Mouse (Mus musculus): Measurements from ENCODE around the gene Hist1h2an. TPM values are rescaled to one million over a fixed set of nuclear protein-coding genes. Genes with fewer than 3 reads are reported as not detected.

Hist1h2an gene
- not detected for polyA plus RNA-seq (2017; shearing (Covaris generic))

DNA sequence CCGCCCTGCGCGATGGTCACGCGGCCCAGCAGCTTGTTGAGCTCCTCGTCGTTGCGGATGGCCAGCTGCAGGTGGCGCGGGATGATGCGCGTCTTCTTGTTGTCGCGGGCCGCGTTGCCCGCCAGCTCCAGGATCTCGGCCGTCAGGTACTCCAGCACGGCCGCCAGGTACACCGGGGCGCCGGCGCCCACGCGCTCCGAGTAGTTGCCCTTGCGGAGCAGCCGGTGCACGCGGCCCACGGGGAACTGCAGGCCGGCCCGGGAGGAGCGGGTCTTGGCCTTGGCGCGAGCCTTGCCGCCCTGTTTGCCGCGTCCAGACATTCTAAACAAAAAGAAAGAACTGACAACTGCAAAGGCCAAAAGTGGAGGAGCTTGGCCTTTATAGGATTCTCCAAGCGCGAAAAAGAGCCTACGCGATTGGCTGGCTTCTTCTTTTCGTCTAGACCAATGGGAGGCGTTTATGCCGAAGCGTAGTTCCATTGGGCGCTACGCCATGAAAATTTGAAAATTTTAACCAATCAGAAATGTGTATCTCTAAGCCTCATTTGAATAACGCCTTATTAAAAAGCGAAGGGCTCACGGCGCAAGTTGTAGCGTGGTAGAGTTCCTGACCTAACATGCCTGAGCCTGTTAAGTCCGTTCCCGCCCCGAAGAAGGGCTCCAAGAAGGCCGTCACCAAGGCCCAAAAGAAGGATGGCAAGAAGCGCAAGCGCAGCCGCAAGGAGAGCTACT, at the start of gene Hist1h2an, which contains the start of gene Hist1h2bp:
TSS of gene Hist1h2an (minus strand) at position 320 of the 731 bp plus-strand sequence.
TSS of gene Hist1h2bp (plus strand) at position 563 of the 731 bp plus-strand sequence.

DNA sequence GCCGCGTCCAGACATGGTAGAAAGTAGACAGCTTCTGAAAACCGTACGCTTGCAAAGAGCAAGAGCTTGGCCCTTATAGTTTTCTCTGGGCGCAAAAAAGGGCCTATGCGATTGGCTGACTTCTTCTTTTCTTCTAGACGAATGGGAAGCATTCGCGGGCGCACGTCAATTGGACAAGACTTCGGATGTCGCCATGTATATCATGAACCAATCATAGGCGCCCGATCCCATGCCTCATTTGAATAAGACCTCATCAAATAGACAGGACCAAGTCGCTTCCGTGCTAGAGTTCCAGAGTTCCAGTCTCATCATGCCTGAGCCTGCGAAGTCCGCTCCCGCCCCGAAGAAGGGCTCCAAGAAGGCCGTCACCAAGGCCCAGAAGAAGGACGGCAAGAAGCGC, 46.4 kb upstream of the Hist1h2an start, which contains the start of the genes Hist1h2ap and Hist1h2br:
TSS of gene Hist1h2ap (minus strand) at position 47 of the 400 bp plus-strand sequence.
TSS of gene Hist1h2br (plus strand) at position 283 of the 400 bp plus-strand sequence.

DNA sequence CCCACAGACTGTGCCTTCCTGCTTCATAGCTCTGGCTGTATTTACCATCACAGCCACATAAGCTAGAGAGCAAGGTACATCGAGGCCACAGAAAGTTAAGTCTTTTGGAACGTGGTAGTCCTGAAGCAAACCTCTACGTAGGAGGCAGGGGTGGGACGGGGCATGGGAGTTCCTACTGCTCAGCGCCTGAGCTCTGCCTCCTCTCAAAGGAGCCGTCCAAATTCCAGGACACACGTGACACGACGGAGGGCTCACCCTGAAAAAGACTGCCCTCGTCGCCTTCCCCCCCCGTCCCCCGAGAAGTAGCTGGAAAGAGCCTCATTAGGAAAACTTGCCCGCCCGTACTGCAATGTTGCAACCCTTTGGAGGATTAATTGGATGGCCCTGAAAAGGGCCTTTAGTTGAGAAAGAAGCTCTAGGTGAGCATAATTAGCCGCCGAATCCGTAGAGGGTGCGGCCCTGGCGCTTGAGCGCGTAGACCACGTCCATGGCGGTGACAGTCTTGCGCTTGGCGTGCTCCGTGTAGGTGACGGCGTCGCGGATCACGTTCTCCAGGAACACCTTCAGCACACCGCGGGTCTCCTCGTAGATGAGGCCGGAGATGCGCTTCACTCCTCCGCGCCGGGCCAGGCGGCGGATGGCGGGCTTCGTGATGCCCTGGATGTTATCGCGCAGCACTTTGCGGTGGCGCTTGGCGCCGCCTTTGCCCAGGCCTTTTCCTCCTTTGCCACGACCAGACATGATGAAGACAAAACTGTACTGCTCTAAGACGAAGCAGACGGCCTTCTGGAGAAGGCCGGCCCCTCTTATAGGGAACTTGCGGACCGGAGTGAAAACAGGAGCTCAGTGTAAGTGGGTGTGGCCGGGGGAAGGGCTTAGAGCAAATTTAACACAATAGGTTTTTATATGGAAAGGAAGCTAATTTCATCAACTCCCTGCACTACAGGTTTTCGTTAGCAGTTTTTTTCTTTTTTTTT, 44.7 kb upstream of the Hist1h2an start, which contains the start of gene Hist1h4n:
TSS of gene Hist1h4n (minus strand) at position 779 of the 977 bp plus-strand sequence.

DNA sequence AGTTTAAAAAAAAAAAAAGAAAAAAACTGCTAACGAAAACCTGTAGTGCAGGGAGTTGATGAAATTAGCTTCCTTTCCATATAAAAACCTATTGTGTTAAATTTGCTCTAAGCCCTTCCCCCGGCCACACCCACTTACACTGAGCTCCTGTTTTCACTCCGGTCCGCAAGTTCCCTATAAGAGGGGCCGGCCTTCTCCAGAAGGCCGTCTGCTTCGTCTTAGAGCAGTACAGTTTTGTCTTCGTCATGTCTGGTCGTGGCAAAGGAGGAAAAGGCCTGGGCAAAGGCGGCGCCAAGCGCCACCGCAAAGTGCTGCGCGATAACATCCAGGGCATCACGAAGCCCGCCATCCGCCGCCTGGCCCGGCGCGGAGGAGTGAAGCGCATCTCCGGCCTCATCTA, 24.5 kb upstream of the Hist1h2an start, which contains the start of gene Hist1h4m:
TSS of gene Hist1h4m (plus strand) at position 208 of the 400 bp plus-strand sequence.

DNA sequence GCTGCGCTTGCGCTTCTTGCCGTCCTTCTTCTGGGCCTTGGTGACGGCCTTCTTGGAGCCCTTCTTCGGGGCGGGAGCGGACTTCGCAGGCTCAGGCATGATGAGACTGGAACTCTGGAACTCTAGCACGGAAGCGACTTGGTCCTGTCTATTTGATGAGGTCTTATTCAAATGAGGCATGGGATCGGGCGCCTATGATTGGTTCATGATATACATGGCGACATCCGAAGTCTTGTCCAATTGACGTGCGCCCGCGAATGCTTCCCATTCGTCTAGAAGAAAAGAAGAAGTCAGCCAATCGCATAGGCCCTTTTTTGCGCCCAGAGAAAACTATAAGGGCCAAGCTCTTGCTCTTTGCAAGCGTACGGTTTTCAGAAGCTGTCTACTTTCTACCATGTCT, 23.1 kb upstream of the Hist1h2an start, which contains the start of the genes Hist1h2bq and Hist1h2ao:
TSS of gene Hist1h2bq (minus strand) at position 125 of the 400 bp plus-strand sequence.
TSS of gene Hist1h2ao (plus strand) at position 393 of the 400 bp plus-strand sequence.

DNA sequence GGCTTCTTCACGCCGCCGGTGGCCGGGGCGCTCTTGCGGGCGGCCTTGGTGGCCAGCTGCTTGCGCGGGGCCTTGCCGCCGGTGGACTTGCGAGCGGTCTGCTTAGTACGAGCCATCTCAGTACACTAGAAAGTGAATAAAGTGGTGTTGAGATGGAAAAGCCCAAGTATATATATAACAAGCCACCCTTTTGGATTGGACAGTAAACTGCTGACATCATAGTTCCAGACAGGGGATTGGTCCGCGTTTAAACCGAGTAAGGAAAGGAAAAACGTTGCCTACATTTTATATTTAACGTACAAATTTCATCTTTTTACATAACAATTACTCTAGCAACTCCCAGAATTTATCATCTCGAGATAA, 3.8 kb downstream of the Hist1h2an start, which contains the start of gene Hist1h3i:
TSS of gene Hist1h3i (minus strand) at position 116 of the 363 bp plus-strand sequence.

DNA sequence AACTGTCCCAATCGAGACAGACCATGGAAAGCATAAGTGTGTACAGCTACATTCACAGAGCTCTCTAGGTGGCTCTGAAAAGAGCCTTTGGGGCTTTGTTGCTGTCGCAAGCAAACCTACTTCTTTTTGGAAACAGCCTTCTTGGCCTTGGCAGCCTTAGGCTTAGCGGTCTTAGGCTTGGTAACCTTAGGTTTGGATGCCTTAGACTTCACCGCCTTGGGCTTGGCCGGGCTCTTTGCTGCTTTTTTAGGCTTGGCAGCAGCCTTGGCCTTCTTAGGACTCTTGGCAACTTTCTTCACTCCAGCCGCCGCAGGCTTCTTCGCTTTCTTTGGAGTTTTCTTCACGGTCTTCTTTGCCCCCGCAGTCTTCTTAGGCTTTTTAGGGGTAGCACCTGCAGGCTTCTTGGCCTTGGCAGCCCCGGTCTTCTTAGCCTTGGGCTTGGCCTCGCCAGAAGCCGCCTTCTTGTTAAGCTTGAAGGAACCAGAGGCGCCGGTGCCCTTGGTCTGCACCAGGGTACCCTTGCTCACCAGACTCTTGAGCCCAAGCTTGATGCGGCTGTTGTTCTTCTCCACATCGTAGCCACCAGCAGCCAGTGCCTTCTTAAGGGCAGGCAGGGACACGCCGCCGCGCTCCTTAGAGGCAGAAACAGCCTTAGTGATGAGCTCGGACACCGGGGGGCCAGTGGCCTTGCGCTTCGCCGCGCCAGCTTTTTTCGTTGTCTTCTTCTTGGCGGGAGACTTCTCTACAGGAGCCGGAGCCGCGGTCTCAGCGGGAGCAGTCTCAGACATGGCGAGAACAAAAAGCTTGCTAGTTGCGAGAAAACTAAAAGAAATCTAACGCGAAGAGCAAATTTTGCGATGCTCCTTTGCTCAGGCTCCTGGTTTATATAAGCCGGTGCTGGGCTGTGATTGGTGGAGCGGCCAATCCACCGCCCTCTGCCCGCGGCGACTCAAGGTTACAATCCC, 7.0 kb downstream of the Hist1h2an start, which contains the start of gene Hist1h1b:
TSS of gene Hist1h1b (minus strand) at position 859 of the 965 bp plus-strand sequence.

DNA sequence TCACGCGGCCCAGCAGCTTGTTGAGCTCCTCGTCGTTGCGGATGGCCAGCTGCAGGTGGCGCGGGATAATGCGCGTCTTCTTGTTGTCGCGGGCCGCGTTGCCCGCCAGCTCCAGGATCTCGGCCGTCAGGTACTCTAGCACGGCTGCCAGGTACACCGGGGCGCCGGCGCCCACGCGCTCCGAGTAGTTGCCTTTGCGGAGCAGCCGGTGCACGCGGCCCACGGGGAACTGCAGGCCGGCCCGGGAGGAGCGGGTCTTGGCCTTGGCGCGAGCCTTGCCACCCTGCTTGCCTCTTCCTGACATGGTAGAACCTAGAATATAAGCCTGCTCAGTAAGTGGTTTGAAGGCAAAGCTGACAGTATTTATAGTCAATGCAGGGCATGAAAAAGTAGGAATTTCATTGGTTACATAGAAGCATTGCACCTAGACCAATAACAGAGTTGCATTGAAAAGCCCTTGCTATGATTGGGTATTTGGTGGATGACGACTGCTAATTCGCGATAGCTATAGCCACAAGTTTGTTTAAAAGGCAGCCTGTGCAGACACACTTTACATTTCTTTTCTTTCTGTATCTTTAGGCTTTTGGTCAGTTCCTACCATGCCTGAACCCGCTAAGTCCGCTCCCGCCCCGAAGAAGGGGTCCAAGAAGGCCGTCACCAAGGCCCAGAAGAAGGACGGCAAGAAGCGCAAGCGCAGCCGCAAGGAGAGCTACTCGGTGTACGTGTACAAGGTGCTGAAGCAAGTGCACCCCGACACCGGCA, 33.3 kb downstream of the Hist1h2an start, which contains the start of the genes Hist1h2ak and Hist1h2bn:
TSS of gene Hist1h2ak (minus strand) at position 304 of the 762 bp plus-strand sequence.
TSS of gene Hist1h2bn (plus strand) at position 600 of the 762 bp plus-strand sequence.

DNA sequence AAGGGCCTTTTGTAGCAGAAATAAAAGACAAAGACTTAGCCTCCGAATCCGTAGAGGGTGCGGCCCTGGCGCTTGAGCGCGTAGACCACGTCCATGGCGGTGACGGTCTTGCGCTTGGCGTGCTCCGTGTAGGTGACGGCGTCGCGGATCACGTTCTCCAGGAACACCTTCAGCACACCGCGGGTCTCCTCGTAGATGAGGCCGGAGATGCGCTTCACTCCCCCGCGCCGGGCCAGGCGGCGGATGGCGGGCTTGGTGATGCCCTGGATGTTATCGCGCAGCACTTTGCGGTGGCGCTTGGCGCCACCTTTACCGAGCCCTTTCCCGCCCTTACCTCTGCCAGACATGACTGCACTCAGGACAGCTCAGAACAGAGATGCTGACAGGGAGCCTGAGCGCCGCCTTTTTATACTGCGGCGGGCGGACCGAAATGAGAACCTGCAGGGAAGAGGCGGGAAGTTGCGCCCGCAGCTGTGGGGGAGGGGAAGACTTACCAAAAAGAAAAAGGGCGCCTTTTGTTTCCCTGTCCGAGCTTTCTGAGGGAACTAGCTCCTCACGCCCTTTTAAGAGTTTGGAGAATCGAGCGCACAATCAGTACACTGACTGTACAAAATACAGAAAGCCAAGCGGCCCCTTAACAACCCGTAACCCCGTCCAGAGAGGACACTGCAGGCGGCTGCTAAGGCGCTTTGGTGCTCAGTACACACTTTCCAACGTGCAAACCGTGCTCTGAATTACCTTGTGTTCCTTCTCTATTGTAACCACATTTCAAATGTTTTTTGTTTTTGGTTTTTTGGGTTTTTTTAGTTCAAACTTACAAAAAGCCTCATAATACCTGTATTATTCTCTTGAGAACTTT, 36.6 kb downstream of the Hist1h2an start, which contains the start of gene Hist1h4k:
TSS of gene Hist1h4k (minus strand) at position 347 of the 859 bp plus-strand sequence.

Other genes starting within 250 kb of the Hist1h2an start
- not detected for gene Olfr1366, start 244.4 kb downstream of the Hist1h2an start, polyA plus RNA-seq (2017; shearing (Covaris generic))
- gene Olfr1535, start 227.3 kb downstream of the Hist1h2an start, polyA plus RNA-seq (2017; shearing (Covaris generic)) = not detected
- not detected for gene Olfr1364, start 205.5 kb downstream of the Hist1h2an start, polyA plus RNA-seq (2017; shearing (Covaris generic))
- not detected for gene Olfr1362, start 173.2 kb downstream of the Hist1h2an start, polyA plus RNA-seq (2017; shearing (Covaris generic))
- not detected for gene Olfr11, start 144.7 kb downstream of the Hist1h2an start, polyA plus RNA-seq (2017; shearing (Covaris generic))
- gene Olfr1361, start 123.8 kb downstream of the Hist1h2an start, polyA plus RNA-seq (2017; shearing (Covaris generic)) = not detected
- not detected for gene Olfr1360, start 109.8 kb downstream of the Hist1h2an start, polyA plus RNA-seq (2017; shearing (Covaris generic))
- gene Olfr1359, start 89.1 kb downstream of the Hist1h2an start, polyA plus RNA-seq (2017; shearing (Covaris generic)) = not detected
- not detected for gene Hist1h2bl, start 71.1 kb downstream of the Hist1h2an start, polyA plus RNA-seq (2017; shearing (Covaris generic))
- gene Hist1h2ai, start 70.8 kb downstream of the Hist1h2an start, polyA plus RNA-seq (2017; shearing (Covaris generic)) = not detected
- gene Hist1h3h, start 69.6 kb downstream of the Hist1h2an start, polyA plus RNA-seq (2017; shearing (Covaris generic)) = not detected
- not detected for gene Hist1h2bm, start 65.2 kb downstream of the Hist1h2an start, polyA plus RNA-seq (2017; shearing (Covaris generic))
- not detected for gene Hist1h4j, start 52.2 kb downstream of the Hist1h2an start, polyA plus RNA-seq (2017; shearing (Covaris generic))
- 25.5 TPM for gene Hist1h4k, start 36.7 kb downstream of the Hist1h2an start, polyA plus RNA-seq (2017; shearing (Covaris generic))
- not detected for gene Hist1h2ak, start 33.4 kb downstream of the Hist1h2an start, polyA plus RNA-seq (2017; shearing (Covaris generic))
- gene Hist1h2bn, start 33.1 kb downstream of the Hist1h2an start, polyA plus RNA-seq (2017; shearing (Covaris generic)) = 4.6 TPM
- 4.1 TPM for gene Hist1h1b, start 6.6 kb downstream of the Hist1h2an start, polyA plus RNA-seq (2017; shearing (Covaris generic))
- gene Hist1h3i, start 3.8 kb downstream of the Hist1h2an start, polyA plus RNA-seq (2017; shearing (Covaris generic)) = 0.91 TPM
- not detected for gene Hist1h2bp, start 243 bp upstream of the Hist1h2an start, polyA plus RNA-seq (2017; shearing (Covaris generic))
- gene Hist1h2bq, start 23.0 kb upstream of the Hist1h2an start, polyA plus RNA-seq (2017; shearing (Covaris generic)) = 5.5 TPM
- gene Hist1h2ao, start 23.2 kb upstream of the Hist1h2an start, polyA plus RNA-seq (2017; shearing (Covaris generic)) = not detected
- 26.8 TPM for gene Hist1h4m, start 24.5 kb upstream of the Hist1h2an start, polyA plus RNA-seq (2017; shearing (Covaris generic))
- not detected for gene Hist1h4n, start 45.0 kb upstream of the Hist1h2an start, polyA plus RNA-seq (2017; shearing (Covaris generic))
- 44.7 TPM for gene Hist1h2ap, start 46.3 kb upstream of the Hist1h2an start, polyA plus RNA-seq (2017; shearing (Covaris generic))
- gene Hist1h2br, start 46.5 kb upstream of the Hist1h2an start, polyA plus RNA-seq (2017; shearing (Covaris generic)) = 5.6 TPM
- gene Zfp184, start 157.9 kb upstream of the Hist1h2an start, polyA plus RNA-seq (2017; shearing (Covaris generic)) = 0.17 TPM
- not detected for gene Pom121l2, start 194.0 kb upstream of the Hist1h2an start, polyA plus RNA-seq (2017; shearing (Covaris generic))
- gene Prss16, start 222.5 kb upstream of the Hist1h2an start, polyA plus RNA-seq (2017; shearing (Covaris generic)) = 0.77 TPM
- 1.9 TPM for gene Hist1h2ah, start 248.3 kb upstream of the Hist1h2an start, polyA plus RNA-seq (2017; shearing (Covaris generic))
- not detected for gene Hist1h2bk, start 248.7 kb upstream of the Hist1h2an start, polyA plus RNA-seq (2017; shearing (Covaris generic))

Measured in CD4-positive, CD25-positive, alpha-beta regulatory T cell, adult 9 weeks (primary cell).